ENCODE assay signal across 9 mouse cellular contexts in the genomic region with DNA sequence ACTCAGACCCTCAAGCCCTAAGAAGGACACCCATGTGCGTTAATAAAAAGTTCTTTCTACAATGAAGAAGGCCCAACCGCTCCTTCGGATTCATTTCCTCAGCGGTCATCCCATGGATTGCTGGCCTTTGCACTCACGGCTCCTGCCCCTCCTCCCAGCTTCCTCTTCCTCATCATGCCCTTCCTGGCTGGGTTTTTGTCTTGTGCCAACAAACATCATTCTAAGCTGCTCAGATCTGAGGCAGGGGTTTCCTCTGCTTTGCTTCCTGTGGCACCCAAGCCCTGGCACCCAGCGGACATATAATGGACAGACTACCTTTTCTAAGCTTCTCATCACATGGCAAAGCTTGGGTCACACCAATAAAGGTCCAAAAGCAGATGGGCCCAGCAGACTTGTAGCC.
DNase-seq lines count a peak whose midpoint lies in the region; ATAC-seq and TF ChIP-seq lines count a peak whose summit lies in the region.
"Had no signal": no experiment of that assay in that cellular context is flagged by ENCODE, and none has a peak within 500 bp of the region (broad histone marks: within the 10 kb centered on the region; RNA-seq: fewer than 3 reads in every experiment).

No protein-coding gene starts in this region.

- no peak for ATAC-seq in heart, postnatal 0 days (ENCODE audit: insufficient read depth, low read depth)
- ATAC-seq in embryonic facial prominence, embryonic 13.5 days (ENCODE audit: insufficient number of reproducible peaks, insufficient read depth, low FRiP score, low TSS enrichment, low read depth), result no peak
- no peak for ATAC-seq in limb, embryonic 12.5 days (ENCODE audit: insufficient number of reproducible peaks, insufficient read depth, low FRiP score, low TSS enrichment, low read depth)

- no peak for TF ChIP-seq POLR2A in bone marrow macrophage, adult 2 months (IDR thresholded peaks at IDR 0.05; ENCODE audit: borderline replicate concordance, low read depth, low read length)

- H3K27ac ChIP-seq in heart, postnatal 0 days (ENCODE audit: low read depth), result peak overlapping the region; percentile 52
- H3K27ac ChIP-seq in bone marrow macrophage, adult 2 months (ENCODE audit: insufficient read depth, low read depth, low read length), result peak overlapping the region; percentile 47
- peak overlapping the region; percentile 68 for H3K27ac ChIP-seq in embryonic facial prominence, embryonic 13.5 days
- peak overlapping the region; percentile 54; the same call in 1 of the 2 replicates for H3K27ac ChIP-seq in limb, embryonic 12.5 days

- H3K4me1 ChIP-seq in heart, postnatal 0 days (ENCODE audit: control insufficient read depth, insufficient read depth), result peaks cover 63% of the 10 kb centered on the region
- peaks cover 17% of the 10 kb centered on the region for H3K4me1 ChIP-seq in bone marrow macrophage, adult 2 months (ENCODE audit: control insufficient read depth, insufficient read depth, low read length)
- peaks cover 32% of the 10 kb centered on the region for H3K4me1 ChIP-seq in embryonic facial prominence, embryonic 13.5 days
- peaks cover 13% of the 10 kb centered on the region; the same call in 1 of the 2 replicates for H3K4me1 ChIP-seq in limb, embryonic 12.5 days (replicated peaks)
- H3K4me1 ChIP-seq: megakaryocyte, embryonic 14.5 days had no signal

- no peak for TF ChIP-seq EP300 in heart, postnatal 0 days (IDR thresholded peaks at IDR 0.05; ENCODE audit: low read depth)

- no peaks in the 10 kb centered on the region for H3K27me3 ChIP-seq in heart, postnatal 0 days (ENCODE audit: control insufficient read depth, insufficient read depth, low read length)
- no peaks in the 10 kb centered on the region for H3K27me3 ChIP-seq in embryonic facial prominence, embryonic 13.5 days
- no peaks in the 10 kb centered on the region for H3K27me3 ChIP-seq in limb, embryonic 12.5 days
- H3K27me3 ChIP-seq: megakaryocyte, embryonic 14.5 days; neural tube, embryonic 13.5 days had no signal

- no peaks in the 10 kb centered on the region for H3K9me3 ChIP-seq in heart, postnatal 0 days (replicated peaks; ENCODE audit: control insufficient read depth, low read length)
- H3K9me3 ChIP-seq in embryonic facial prominence, embryonic 13.5 days, result no peaks in the 10 kb centered on the region
- H3K9me3 ChIP-seq in limb, embryonic 12.5 days, result no peaks in the 10 kb centered on the region
- H3K9me3 ChIP-seq: megakaryocyte, embryonic 14.5 days; neural tube, embryonic 13.5 days had no signal

- DNase-seq in heart, postnatal 0 days (ENCODE audit: low spot score), result no peak
- no peak for DNase-seq in heart, adult 9 months (ENCODE audit: low spot score in 2 of 2)
- DNase-seq in cerebellum, postnatal 36 days, result no peak
- DNase-seq in right cerebral cortex, postnatal 25 days, result no peak

- 75% methylated on average over 6 of the region's 6 CpGs for whole genome bisulfite sequencing in heart, postnatal 0 days
- 73% methylated on average over 6 of the region's 6 CpGs for WGBS in embryonic facial prominence, embryonic 13.5 days
- 84% methylated on average over 6 of the region's 6 CpGs for WGBS in limb, embryonic 12.5 days

- no peak overlapping the region for H3K4me3 ChIP-seq in heart, postnatal 0 days (ENCODE audit: low read depth, low read length)
- no peak overlapping the region for H3K4me3 ChIP-seq in bone marrow macrophage, adult 2 months (ENCODE audit: insufficient read depth, low read length)
- no peak overlapping the region for H3K4me3 ChIP-seq in embryonic facial prominence, embryonic 13.5 days
- no peak overlapping the region for H3K4me3 ChIP-seq in limb, embryonic 12.5 days (replicated peaks)
- H3K4me3 ChIP-seq: megakaryocyte, embryonic 14.5 days; neural tube, embryonic 13.5 days had no signal

- peaks cover 12% of the 10 kb centered on the region for H3K36me3 ChIP-seq in heart, postnatal 0 days (replicated peaks; ENCODE audit: control insufficient read depth, insufficient read depth, low read length)
- peaks cover 57% of the 10 kb centered on the region for H3K36me3 ChIP-seq in embryonic facial prominence, embryonic 13.5 days
- peaks cover 93% of the 10 kb centered on the region for H3K36me3 ChIP-seq in limb, embryonic 12.5 days
- H3K36me3 ChIP-seq: neural tube, embryonic 13.5 days had no signal

- no peak for TF ChIP-seq CTCF in heart, postnatal 0 days (IDR thresholded peaks at IDR 0.05; ENCODE audit: low read depth)
- TF ChIP-seq CTCF in bone marrow macrophage, adult 2 months (IDR thresholded peaks at IDR 0.05; ENCODE audit: low read depth, low read length), result no peak

- H3K9ac ChIP-seq in heart, postnatal 0 days (replicated peaks; ENCODE audit: low read depth, low read length), result no peak overlapping the region
- H3K9ac ChIP-seq in embryonic facial prominence, embryonic 13.5 days, result no peak overlapping the region
- H3K9ac ChIP-seq in limb, embryonic 12.5 days (replicated peaks), result no peak overlapping the region
- H3K9ac ChIP-seq: neural tube, embryonic 13.5 days had no signal

- H3K4me2 ChIP-seq in heart, postnatal 0 days (ENCODE audit: low read depth, low read length), result no peak overlapping the region
- H3K4me2 ChIP-seq in embryonic facial prominence, embryonic 13.5 days, result no peak overlapping the region
- H3K4me2 ChIP-seq in limb, embryonic 12.5 days, result no peak overlapping the region
- H3K4me2 ChIP-seq: neural tube, embryonic 13.5 days had no signal
